Mouse (Mus musculus) thymus, adult 2 months (tissue): ENCODE measurements around the gene Hoxc11.

Experiments used
- CTCF ChIP-seq: fragments of 200-500 bp; IDR thresholded peaks from 2 replicates; pipeline ENCODE4 v1.5.1; 2012; ENCODE audit warnings: mild to moderate bottlenecking, control low read depth, low read length, moderate library complexity, borderline replicate concordance; ENCODE audit not compliant: control insufficient read depth, poor library complexity, insufficient read depth; ENCODE audit errors: extremely low read depth
- POLR2A ChIP-seq: fragments of 200-500 bp; IDR thresholded peaks from 2 replicates; pipeline ENCODE4 v1.6.1; 2012; ENCODE audit warnings: mild to moderate bottlenecking, low read length, control low read depth, moderate library complexity; ENCODE audit not compliant: control insufficient read depth, poor library complexity, insufficient read depth; ENCODE audit errors: extremely low read depth

- TF ChIP-seq CTCF (no peak), POLR2A (no peak)
These were observed 768 bp downstream of the Hoxc11 start for GRCm38 (mm10) chr15:102955007-102955382.
